Mouse (Mus musculus): ENCODE measurements around the gene Gm28053. TPM values are rescaled to one million over a fixed set of nuclear protein-coding genes. Genes with fewer than 3 reads are reported as not detected.

Gm28053 gene
- total and polyA plus RNA-seq, 3 experiments: not detected

DNA sequence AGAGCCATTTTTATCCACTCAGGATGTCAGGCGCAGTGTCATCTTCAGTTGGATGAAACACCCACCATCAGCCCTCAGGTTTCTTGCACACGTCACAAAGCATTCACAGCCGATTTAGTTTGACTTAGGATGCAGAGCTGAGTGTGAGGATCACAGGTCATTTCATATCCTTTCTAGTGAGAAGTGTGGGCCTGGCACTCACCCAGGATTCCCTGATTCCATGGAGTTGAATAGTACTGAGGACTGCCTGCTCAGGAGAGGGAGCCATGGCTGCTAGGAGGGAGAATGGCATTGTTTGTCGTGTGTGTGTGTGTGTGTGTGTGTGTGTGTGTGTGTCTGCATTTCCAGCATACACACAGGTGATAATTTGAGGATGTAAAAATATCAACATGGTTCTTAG lies 1.9 kb downstream of the Gm28053 start:
- no peaks in the 10 kb centered on the region for H3K36me3 ChIP-seq (replicated peaks)
- H3K27me3 ChIP-seq (ENCODE audit: insufficient read depth, low read length): no peaks in the 10 kb centered on the region
- no peaks in the 10 kb centered on the region for H3K4me1 ChIP-seq (ENCODE audit: insufficient read depth, low read depth, low read length)
- TF ChIP-seq CTCF (IDR thresholded peaks at IDR 0.05; ENCODE audit: low read depth, low read length) (no peak), GATA1 (IDR thresholded peaks at IDR 0.05; ENCODE audit: borderline replicate concordance, low read length) (no peak), GATA2 (IDR thresholded peaks at IDR 0.05; ENCODE audit: borderline replicate concordance, low read depth, low read length) (no peak), POLR2AphosphoS5 (IDR thresholded peaks at IDR 0.05; ENCODE audit: insufficient replicate concordance, low read depth, low read length) (no peak), TAL1 (conservative IDR thresholded peaks at IDR 0.05; ENCODE audit: low read depth, low read length) (no peak)
- DNase-seq (ENCODE audit: low spot score) (no peak), ATAC-seq (ENCODE audit: extremely low read depth, insufficient number of reproducible peaks, low FRiP score, poor library complexity, severe bottlenecking) (no peak)
- no peak overlapping the region for H3K4me3 ChIP-seq (ENCODE audit: low read depth, low read length)
- H3K9me3 ChIP-seq (replicated peaks): no peaks in the 10 kb centered on the region

DNA sequence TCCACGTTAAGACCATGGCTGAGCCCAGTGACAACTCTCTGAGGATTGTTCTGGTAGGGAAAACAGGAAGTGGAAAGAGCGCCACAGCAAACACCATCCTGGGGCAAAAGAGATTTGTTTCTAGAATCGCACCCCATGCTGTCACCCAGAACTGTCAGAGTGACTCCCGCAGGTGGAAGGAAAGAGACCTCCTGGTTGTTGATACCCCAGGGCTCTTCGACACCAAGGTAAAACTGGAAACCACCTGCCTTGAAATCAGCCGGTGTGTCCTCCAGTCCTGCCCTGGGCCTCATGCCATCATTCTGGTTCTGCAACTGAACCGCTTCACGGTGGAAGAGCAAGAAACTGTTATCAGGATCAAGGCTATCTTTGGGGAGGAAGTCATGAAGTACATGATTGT lies 5.1 kb downstream of the Gm28053 start:
- no peaks in the 10 kb centered on the region for H3K9me3 ChIP-seq (replicated peaks)
- no peak overlapping the region for H3K4me3 ChIP-seq (ENCODE audit: low read depth, low read length)
- H3K36me3 ChIP-seq (replicated peaks): no peaks in the 10 kb centered on the region
- H3K4me1 ChIP-seq (ENCODE audit: insufficient read depth, low read depth, low read length): no peaks in the 10 kb centered on the region
- no peaks in the 10 kb centered on the region for H3K27me3 ChIP-seq (ENCODE audit: insufficient read depth, low read length)
- DNase-seq (ENCODE audit: low spot score) (no peak), ATAC-seq (ENCODE audit: extremely low read depth, insufficient number of reproducible peaks, low FRiP score, poor library complexity, severe bottlenecking) (no peak)
- TF ChIP-seq POLR2AphosphoS5 (IDR thresholded peaks at IDR 0.05; ENCODE audit: insufficient replicate concordance, low read depth, low read length) (no peak), GATA2 (IDR thresholded peaks at IDR 0.05; ENCODE audit: borderline replicate concordance, low read depth, low read length) (no peak), TAL1 (conservative IDR thresholded peaks at IDR 0.05; ENCODE audit: low read depth, low read length) (no peak), CTCF (IDR thresholded peaks at IDR 0.05; ENCODE audit: low read depth, low read length) (no peak), GATA1 (IDR thresholded peaks at IDR 0.05; ENCODE audit: borderline replicate concordance, low read length) (no peak)

DNA sequence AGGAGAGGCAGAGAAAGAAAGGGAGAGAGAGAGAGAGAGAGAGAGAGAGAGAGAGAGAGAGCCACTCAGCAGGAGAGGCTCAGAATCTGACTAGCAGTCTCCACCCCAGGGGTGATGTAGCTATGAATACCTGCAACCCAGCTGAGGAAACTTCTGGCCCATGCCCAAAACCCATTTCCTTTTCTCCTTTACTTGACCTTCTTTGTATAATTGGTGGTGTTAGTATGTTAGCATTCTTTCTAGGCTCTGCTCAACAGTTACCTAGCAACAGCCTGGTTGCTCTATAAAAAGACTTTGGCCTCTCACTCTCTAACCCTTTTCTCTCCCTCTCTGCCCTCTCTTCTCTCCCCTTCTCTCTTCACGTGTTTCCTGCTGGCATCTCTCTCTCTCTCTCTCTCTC lies 7.1 kb downstream of the Gm28053 start:
- H3K4me1 ChIP-seq (ENCODE audit: insufficient read depth, low read depth, low read length): no peaks in the 10 kb centered on the region
- H3K27me3 ChIP-seq (ENCODE audit: insufficient read depth, low read length): no peaks in the 10 kb centered on the region
- H3K36me3 ChIP-seq (replicated peaks): no peaks in the 10 kb centered on the region
- H3K4me3 ChIP-seq (ENCODE audit: low read depth, low read length): no peak overlapping the region
- H3K9me3 ChIP-seq (replicated peaks): no peaks in the 10 kb centered on the region
- DNase-seq (ENCODE audit: low spot score): no peak
- TF ChIP-seq CTCF (IDR thresholded peaks at IDR 0.05; ENCODE audit: low read depth, low read length): no peak
- TF ChIP-seq POLR2AphosphoS5 (IDR thresholded peaks at IDR 0.05; ENCODE audit: insufficient replicate concordance, low read depth, low read length): no peak
- TF ChIP-seq GATA1 (IDR thresholded peaks at IDR 0.05; ENCODE audit: borderline replicate concordance, low read length): no peak
- TF ChIP-seq GATA2 (IDR thresholded peaks at IDR 0.05; ENCODE audit: borderline replicate concordance, low read depth, low read length): no peak
- no peak for TF ChIP-seq TAL1 (conservative IDR thresholded peaks at IDR 0.05; ENCODE audit: low read depth, low read length)
- ATAC-seq (ENCODE audit: extremely low read depth, insufficient number of reproducible peaks, low FRiP score, poor library complexity, severe bottlenecking): no peak

DNA sequence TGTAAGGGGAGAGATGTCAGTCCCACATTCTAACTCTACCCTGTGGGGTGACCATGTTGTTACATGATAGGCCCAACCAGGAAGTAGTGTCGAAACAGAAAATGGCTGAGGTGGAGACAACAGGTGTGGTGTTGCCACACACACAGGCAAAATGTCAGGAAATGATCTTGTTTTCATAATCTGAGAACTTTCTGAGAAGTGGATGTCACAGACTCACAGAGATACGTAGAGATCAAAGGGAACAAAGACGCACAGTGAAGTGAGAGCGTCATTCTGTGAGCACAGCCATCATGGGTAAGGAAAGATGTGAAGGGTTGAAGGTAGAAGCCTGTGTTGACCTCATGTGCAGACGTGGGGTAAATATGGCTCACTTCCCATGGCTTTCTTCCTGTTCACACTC lies 9.4 kb downstream of the Gm28053 start:
- TF ChIP-seq CTCF (IDR thresholded peaks at IDR 0.05; ENCODE audit: low read depth, low read length) (no peak), POLR2AphosphoS5 (IDR thresholded peaks at IDR 0.05; ENCODE audit: insufficient replicate concordance, low read depth, low read length) (no peak), GATA1 (IDR thresholded peaks at IDR 0.05; ENCODE audit: borderline replicate concordance, low read length) (no peak), GATA2 (IDR thresholded peaks at IDR 0.05; ENCODE audit: borderline replicate concordance, low read depth, low read length) (no peak)
- H3K36me3 ChIP-seq (replicated peaks): no peaks in the 10 kb centered on the region
- ATAC-seq (ENCODE audit: extremely low read depth, insufficient number of reproducible peaks, low FRiP score, poor library complexity, severe bottlenecking): no peak
- DNase-seq (ENCODE audit: low spot score): no peak
- H3K27me3 ChIP-seq (ENCODE audit: insufficient read depth, low read length): no peaks in the 10 kb centered on the region
- no peaks in the 10 kb centered on the region for H3K9me3 ChIP-seq (replicated peaks)
- no peak overlapping the region for H3K4me3 ChIP-seq (ENCODE audit: low read depth, low read length)
- no peaks in the 10 kb centered on the region for H3K4me1 ChIP-seq (ENCODE audit: insufficient read depth, low read depth, low read length)

DNA sequence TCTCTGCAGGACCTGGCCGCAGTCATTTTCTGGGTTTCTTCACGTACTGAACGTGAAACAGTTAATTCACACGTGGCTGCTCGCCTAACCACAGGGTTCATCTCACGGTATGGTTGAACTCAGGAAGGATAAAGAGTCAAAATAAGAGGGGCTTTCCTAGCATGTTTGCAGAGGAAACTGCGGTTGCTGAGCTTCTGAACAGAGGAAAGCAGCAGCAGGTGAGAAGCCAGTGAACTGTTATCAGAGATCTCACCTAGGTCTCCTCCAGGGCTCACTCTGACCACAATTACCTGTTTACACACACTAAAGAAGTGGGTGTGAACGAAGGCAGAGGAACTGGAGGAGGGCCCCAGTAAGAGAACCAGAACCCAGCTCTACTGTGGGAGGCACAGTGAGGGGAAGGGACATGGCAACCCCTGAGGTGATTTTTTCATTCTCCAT lies 14.5 kb downstream of the Gm28053 start:
- TF ChIP-seq POLR2AphosphoS5 (IDR thresholded peaks at IDR 0.05; ENCODE audit: insufficient replicate concordance, low read depth, low read length) (no peak), CTCF (IDR thresholded peaks at IDR 0.05; ENCODE audit: low read depth, low read length) (no peak), GATA2 (IDR thresholded peaks at IDR 0.05; ENCODE audit: borderline replicate concordance, low read depth, low read length) (no peak), GATA1 (IDR thresholded peaks at IDR 0.05; ENCODE audit: borderline replicate concordance, low read length) (no peak), TAL1 (conservative IDR thresholded peaks at IDR 0.05; ENCODE audit: low read depth, low read length) (no peak)
- no peak for ATAC-seq (ENCODE audit: extremely low read depth, insufficient number of reproducible peaks, low FRiP score, poor library complexity, severe bottlenecking)
- DNase-seq (ENCODE audit: low spot score): no peak
- Histone ChIP-seq H3K4me1 (ENCODE audit: insufficient read depth, low read depth, low read length) (no peaks in the 10 kb centered on the region), H3K9me3 (replicated peaks) (no peaks in the 10 kb centered on the region), H3K27me3 (ENCODE audit: insufficient read depth, low read length) (peaks cover 3% of the 10 kb centered on the region; the same call in 1 of the 2 replicates), H3K36me3 (replicated peaks) (no peaks in the 10 kb centered on the region), H3K4me3 (ENCODE audit: low read depth, low read length) (no peak overlapping the region)

DNA sequence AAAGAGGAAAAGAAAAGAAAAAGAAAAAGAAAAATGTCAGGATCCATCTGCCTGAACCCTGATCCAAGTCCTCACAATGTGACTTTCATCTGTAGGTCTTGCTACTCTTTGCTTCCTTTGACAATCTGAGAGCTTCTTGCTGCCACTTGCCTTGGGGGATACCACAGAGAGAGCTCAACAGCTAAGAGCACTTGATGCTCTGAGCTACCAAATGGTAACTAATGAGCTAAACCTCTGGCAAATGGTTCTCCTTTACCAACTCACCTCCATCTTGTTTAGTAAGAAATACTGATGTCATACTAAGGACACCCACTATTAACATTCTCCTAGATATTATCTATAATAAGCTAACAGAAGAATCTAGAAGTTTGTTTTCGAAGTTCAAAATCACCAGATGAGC lies 15.3 kb downstream of the Gm28053 start:
- H3K9me3 ChIP-seq (replicated peaks): no peaks in the 10 kb centered on the region
- DNase-seq (ENCODE audit: low spot score) (no peak), ATAC-seq (ENCODE audit: extremely low read depth, insufficient number of reproducible peaks, low FRiP score, poor library complexity, severe bottlenecking) (no peak)
- peaks cover 3% of the 10 kb centered on the region; the same call in 1 of the 2 replicates for H3K27me3 ChIP-seq (ENCODE audit: insufficient read depth, low read length)
- TF ChIP-seq TAL1 (conservative IDR thresholded peaks at IDR 0.05; ENCODE audit: low read depth, low read length) (no peak), GATA2 (IDR thresholded peaks at IDR 0.05; ENCODE audit: borderline replicate concordance, low read depth, low read length) (no peak), GATA1 (IDR thresholded peaks at IDR 0.05; ENCODE audit: borderline replicate concordance, low read length) (no peak), CTCF (IDR thresholded peaks at IDR 0.05; ENCODE audit: low read depth, low read length) (no peak), POLR2AphosphoS5 (IDR thresholded peaks at IDR 0.05; ENCODE audit: insufficient replicate concordance, low read depth, low read length) (no peak)
- no peaks in the 10 kb centered on the region for H3K36me3 ChIP-seq (replicated peaks)
- no peak overlapping the region for H3K4me3 ChIP-seq (ENCODE audit: low read depth, low read length)
- no peaks in the 10 kb centered on the region for H3K4me1 ChIP-seq (ENCODE audit: insufficient read depth, low read depth, low read length)
